Mouse (Mus musculus): Measurements from ENCODE around the gene Dap3.
"Not testable (repeated sequence)": the region's sequence is repeated elsewhere in the genome, so short reads cannot be mapped to it uniquely, and the experiment has no call there.

The Dap3 gene

GRCm38 (mm10) chr3:88912585-88912984 lies 38.4 kb downstream of the Dap3 start:
- no peak for DNase-seq (ENCODE audit: low spot score)

GRCm38 (mm10) chr3:88906393-88907159 lies 44.4 kb downstream of the Dap3 start:
- DNase-seq (ENCODE audit: low spot score) = no peak

- DNase-seq (ENCODE audit: low spot score) = no peak
These were observed 45.2 kb downstream of the Dap3 start for GRCm38 (mm10) chr3:88905741-88906140.

- no peak for DNase-seq (ENCODE audit: low spot score)
These were observed 45.8 kb downstream of the Dap3 start for GRCm38 (mm10) chr3:88905209-88905608.

- no peak for DNase-seq (ENCODE audit: low spot score)
These were observed 46.2 kb downstream of the Dap3 start for GRCm38 (mm10) chr3:88904803-88905202.

GRCm38 (mm10) chr3:88893011-88893410 lies 58.0 kb downstream of the Dap3 start:
- DNase-seq (ENCODE audit: low spot score) = not testable (repeated sequence)

GRCm38 (mm10) chr3:88882536-88882935 lies 68.4 kb downstream of the Dap3 start:
- not testable (repeated sequence) for DNase-seq (ENCODE audit: low spot score)
